Mouse (Mus musculus) bone marrow macrophage, adult 2 months (primary cell): ENCODE data around the gene Kctd18.

Experiments used
- CTCF ChIP-seq: IDR thresholded peaks from 2 replicates; pipeline ENCODE4 v1.5.1; 2012; ENCODE audit warnings: low read depth, mild to moderate bottlenecking, low read length, moderate library complexity
- POLR2A ChIP-seq: IDR thresholded peaks from 2 replicates; pipeline ENCODE4 v1.6.1; 2012; ENCODE audit warnings: mild to moderate bottlenecking, low read depth, low read length, borderline replicate concordance

DNA sequence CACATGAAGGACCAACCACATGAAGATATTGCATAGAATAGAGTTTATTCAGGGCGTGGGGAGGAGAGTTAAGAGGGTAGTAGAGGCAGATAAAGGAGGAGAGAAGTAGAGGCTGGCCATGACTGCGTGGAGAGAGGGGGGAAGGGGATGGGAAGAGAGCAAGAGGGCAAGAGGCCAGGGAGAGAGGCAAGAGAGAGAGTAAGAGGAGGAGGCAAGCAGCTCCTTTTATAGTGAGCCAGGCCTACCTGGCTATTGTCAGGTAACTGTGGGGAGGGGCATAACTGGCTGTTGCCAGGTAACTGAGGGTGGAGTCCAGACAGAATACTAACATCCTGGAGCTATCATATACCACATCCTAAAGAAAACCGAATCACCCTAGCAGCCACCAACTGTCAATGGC is 26.3 kb upstream of the Kctd18 start:
- no peak for TF ChIP-seq POLR2A
- TF ChIP-seq CTCF, result no peak
